Mouse (Mus musculus): ENCODE measurements around the gene Loxl1. TPM values are rescaled to one million over a fixed set of nuclear protein-coding genes. Genes with fewer than 3 reads are reported as not detected.
A peak's percentile ranks its signal among the peaks of the same experiment; 100 is the strongest.

Gene Loxl1
- polyA plus RNA-seq, 1 experiment from 2014 or later, result 37.1 TPM

- no peaks in the 10 kb centered on the region for H3K4me1 ChIP-seq (ENCODE audit: insufficient read depth)
- TF ChIP-seq CTCF (IDR thresholded peaks at IDR 0.05; ENCODE audit: low read depth), result no peak
- ATAC-seq (ENCODE audit: insufficient read depth) (no peak), DNase-seq (peak; percentile 46)
- no peak overlapping the region for H3K4me2 ChIP-seq
- no peak overlapping the region for H3K27ac ChIP-seq (ENCODE audit: low read depth)
- 8% methylated on average over 10 of the region's 10 CpGs for WGBS
- H3K36me3 ChIP-seq (ENCODE audit: insufficient read depth), result no peaks in the 10 kb centered on the region
- H3K4me3 ChIP-seq (ENCODE audit: low read depth, low read length), result no peak overlapping the region
- no peaks in the 10 kb centered on the region for H3K27me3 ChIP-seq (ENCODE audit: insufficient read depth, low read length)
- no peak overlapping the region; the same call in 1 of the 2 replicates for H3K9ac ChIP-seq
- no peaks in the 10 kb centered on the region for H3K9me3 ChIP-seq (ENCODE audit: low read depth, low read length)
Measured at GRCm38 (mm10) chr9:58346498-58346897, 33.5 kb upstream of the Loxl1 start.

- ATAC-seq (ENCODE audit: insufficient read depth) (no peak), DNase-seq (no peak)
- H3K4me1 ChIP-seq (ENCODE audit: insufficient read depth), result no peaks in the 10 kb centered on the region
- no peak overlapping the region for H3K4me2 ChIP-seq
- H3K27ac ChIP-seq (ENCODE audit: low read depth), result no peak overlapping the region
- H3K27me3 ChIP-seq (ENCODE audit: insufficient read depth, low read length), result no peaks in the 10 kb centered on the region
- WGBS, result 20% methylated on average over 7 of the region's 7 CpGs
- H3K36me3 ChIP-seq (ENCODE audit: insufficient read depth), result no peaks in the 10 kb centered on the region
- H3K4me3 ChIP-seq (ENCODE audit: low read depth, low read length), result no peak overlapping the region
- H3K9me3 ChIP-seq (ENCODE audit: low read depth, low read length), result no peaks in the 10 kb centered on the region
- no peak overlapping the region for H3K9ac ChIP-seq
- no peak for TF ChIP-seq CTCF (IDR thresholded peaks at IDR 0.05; ENCODE audit: low read depth)
Measured at GRCm38 (mm10) chr9:58345963-58346362, 33.0 kb upstream of the Loxl1 start.

GRCm38 (mm10) chr9:58341795-58342194 lies 28.8 kb upstream of the Loxl1 start:
- TF ChIP-seq CTCF (IDR thresholded peaks at IDR 0.05; ENCODE audit: low read depth), result 0 out of 2 replicates have a peak, but pooled peaks have one; percentile 11

GRCm38 (mm10) chr9:58336650-58337281 lies 23.8 kb upstream of the Loxl1 start:
- Histone ChIP-seq H3K4me3 (ENCODE audit: low read depth, low read length) (no peak overlapping the region), H3K27ac (ENCODE audit: low read depth) (no peak overlapping the region), H3K27me3 (ENCODE audit: insufficient read depth, low read length) (no peaks in the 10 kb centered on the region), H3K4me1 (ENCODE audit: insufficient read depth) (no peaks in the 10 kb centered on the region), H3K9ac (no peak overlapping the region), H3K9me3 (ENCODE audit: low read depth, low read length) (no peaks in the 10 kb centered on the region), H3K4me2 (no peak overlapping the region), H3K36me3 (ENCODE audit: insufficient read depth) (no peaks in the 10 kb centered on the region)
- DNase-seq (no peak), ATAC-seq (ENCODE audit: insufficient read depth) (no peak)
- WGBS, result 52% methylated on average over 8 of the region's 8 CpGs
- TF ChIP-seq CTCF (IDR thresholded peaks at IDR 0.05; ENCODE audit: low read depth), result no peak

More at GRCm38 (mm10) chr9:58341795-58342194, 28.8 kb upstream of the Loxl1 start:
- Histone ChIP-seq H3K9me3 (ENCODE audit: low read depth, low read length) (no peaks in the 10 kb centered on the region), H3K4me1 (ENCODE audit: insufficient read depth) (no peaks in the 10 kb centered on the region), H3K4me2 (no peak overlapping the region), H3K27ac (ENCODE audit: low read depth) (no peak overlapping the region), H3K36me3 (ENCODE audit: insufficient read depth) (no peaks in the 10 kb centered on the region), H3K27me3 (ENCODE audit: insufficient read depth, low read length) (no peaks in the 10 kb centered on the region), H3K9ac (no peak overlapping the region), H3K4me3 (ENCODE audit: low read depth, low read length) (no peak overlapping the region)
- DNase-seq (no peak), ATAC-seq (ENCODE audit: insufficient read depth) (no peak)
- WGBS, result 94% methylated on average over 1 of the region's 1 CpGs

GRCm38 (mm10) chr9:58331276-58331675 lies 18.3 kb upstream of the Loxl1 start:
- Histone ChIP-seq H3K4me3 (ENCODE audit: low read depth, low read length) (no peak overlapping the region), H3K27ac (ENCODE audit: low read depth) (no peak overlapping the region), H3K36me3 (ENCODE audit: insufficient read depth) (no peaks in the 10 kb centered on the region), H3K9me3 (ENCODE audit: low read depth, low read length) (no peaks in the 10 kb centered on the region), H3K4me1 (ENCODE audit: insufficient read depth) (peaks cover under 1% of the 10 kb centered on the region; the same call in 1 of the 2 replicates), H3K4me2 (no peak overlapping the region), H3K9ac (no peak overlapping the region), H3K27me3 (ENCODE audit: insufficient read depth, low read length) (no peaks in the 10 kb centered on the region)
- WGBS, result 61% methylated on average over 3 of the region's 3 CpGs
- ATAC-seq (ENCODE audit: insufficient read depth) (no peak), DNase-seq (no peak)
- TF ChIP-seq CTCF (IDR thresholded peaks at IDR 0.05; ENCODE audit: low read depth), result no peak

GRCm38 (mm10) chr9:58330293-58330692 lies 17.3 kb upstream of the Loxl1 start:
- Histone ChIP-seq H3K4me2 (no peak overlapping the region), H3K27ac (ENCODE audit: low read depth) (no peak overlapping the region), H3K4me3 (ENCODE audit: low read depth, low read length) (no peak overlapping the region), H3K27me3 (ENCODE audit: insufficient read depth, low read length) (no peaks in the 10 kb centered on the region), H3K4me1 (ENCODE audit: insufficient read depth) (peaks cover 3% of the 10 kb centered on the region; the same call in 1 of the 2 replicates), H3K9me3 (ENCODE audit: low read depth, low read length) (no peaks in the 10 kb centered on the region), H3K36me3 (ENCODE audit: insufficient read depth) (no peaks in the 10 kb centered on the region), H3K9ac (no peak overlapping the region)
- ATAC-seq (ENCODE audit: insufficient read depth) (no peak), DNase-seq (peak; percentile 78)
- peak; percentile 85 for TF ChIP-seq CTCF (IDR thresholded peaks at IDR 0.05; ENCODE audit: low read depth)
- 22% methylated on average over 5 of the region's 5 CpGs for WGBS

- no peaks in the 10 kb centered on the region for H3K36me3 ChIP-seq (ENCODE audit: insufficient read depth)
- peaks cover 3% of the 10 kb centered on the region; the same call in 1 of the 2 replicates for H3K4me1 ChIP-seq (ENCODE audit: insufficient read depth)
- peak; percentile 64 for DNase-seq
- no peak overlapping the region for H3K4me2 ChIP-seq
- no peak overlapping the region for H3K4me3 ChIP-seq (ENCODE audit: low read depth, low read length)
- TF ChIP-seq CTCF (IDR thresholded peaks at IDR 0.05; ENCODE audit: low read depth), result no peak
- H3K9ac ChIP-seq, result no peak overlapping the region
- WGBS, result 43% methylated on average over 1 of the region's 1 CpGs
- H3K9me3 ChIP-seq (ENCODE audit: low read depth, low read length), result no peaks in the 10 kb centered on the region
- ATAC-seq (ENCODE audit: insufficient read depth), result no peak
- no peaks in the 10 kb centered on the region for H3K27me3 ChIP-seq (ENCODE audit: insufficient read depth, low read length)
- H3K27ac ChIP-seq (ENCODE audit: low read depth), result no peak overlapping the region
Measured at GRCm38 (mm10) chr9:58327382-58327781, 14.4 kb upstream of the Loxl1 start.

Data from lung, embryonic 14.5 days (tissue).